Mouse (Mus musculus) hindbrain, embryonic 12.5 days (tissue): Measurements from ENCODE around the gene Klk4. TPM values are rescaled to one million over a fixed set of nuclear protein-coding genes. Genes with fewer than 3 reads are reported as not detected.

ENCODE experiments used
- ATAC-seq: fragments of 200-750 bp; cut with Nextera tagmentation; 2 replicates; pipeline ENCODE4 v1.8.0; 2017; ENCODE audit warnings: moderate TSS enrichment; ENCODE audit not compliant: low FRiP score
- H3K27ac ChIP-seq: fragments of 300-500 bp; sonication (generic); 2 replicates; pipeline ENCODE4 v1.5.1; 2016; ENCODE audit warnings: mild to moderate bottlenecking
- H3K27me3 ChIP-seq: fragments of 300-500 bp; sonication (generic); 2 replicates; pipeline ENCODE4 v1.6.1; 2016; ENCODE audit warnings: mild to moderate bottlenecking
- H3K36me3 ChIP-seq: fragments of 300-500 bp; sonication (generic); 2 replicates; pipeline ENCODE4 v1.6.1; 2016; ENCODE audit warnings: mild to moderate bottlenecking
- H3K4me1 ChIP-seq: fragments of 300-500 bp; sonication (generic); 2 replicates; pipeline ENCODE4 v1.6.1; 2016
- H3K4me2 ChIP-seq: fragments of 300-500 bp; sonication (generic); replicated peaks from 2 replicates; pipeline ENCODE4 v1.6.1; 2016; ENCODE audit warnings: mild to moderate bottlenecking
- H3K4me3 ChIP-seq: fragments of 300-500 bp; sonication (generic); 2 replicates; pipeline ENCODE4 v1.5.1; 2016; ENCODE audit warnings: mild to moderate bottlenecking
- H3K9ac ChIP-seq: fragments of 300-500 bp; sonication (generic); 2 replicates; pipeline ENCODE4 v1.6.1; 2016; ENCODE audit warnings: mild to moderate bottlenecking, moderate library complexity
- H3K9me3 ChIP-seq: fragments of 300-500 bp; sonication (generic); replicated peaks from 2 replicates; pipeline ENCODE4 v1.6.1; 2016; ENCODE audit warnings: mild to moderate bottlenecking
- WGBS: fragments of 180-500 bp; shearing (Covaris S2); methylation state at CpG from one replicate; pipeline ENCODE4 v1.1.7; 2016; 5-methylcytosine and 5-hydroxymethylcytosine counted together
- polyA plus RNA-seq: library from polyadenylated mRNA; unstranded; fragments of >200 nt; fragmentation: Nextera tagmentation; extraction: Ambion mirVana; gene quantifications from 2 replicates; pipeline ENCODE4 v1.2.1, GENCODE M21; 2016

The Klk4 gene
- polyA plus RNA-seq, 1 experiment from 2014 or later: 0.57 TPM

GRCm38 (mm10) chr7:43878281-43878680 is 2.7 kb upstream of the Klk4 start:
- Histone ChIP-seq H3K4me3 (no peak overlapping the region), H3K9me3 (no peaks in the 10 kb centered on the region), H3K36me3 (no peaks in the 10 kb centered on the region), H3K27me3 (peaks cover 10% of the 10 kb centered on the region; the same call in 1 of the 2 replicates), H3K27ac (no peak overlapping the region), H3K4me1 (no peaks in the 10 kb centered on the region), H3K9ac (no peak overlapping the region), H3K4me2 (no peak overlapping the region)
- no peak for ATAC-seq
- 51% methylated on average over 1 of the region's 1 CpGs for WGBS

DNA sequence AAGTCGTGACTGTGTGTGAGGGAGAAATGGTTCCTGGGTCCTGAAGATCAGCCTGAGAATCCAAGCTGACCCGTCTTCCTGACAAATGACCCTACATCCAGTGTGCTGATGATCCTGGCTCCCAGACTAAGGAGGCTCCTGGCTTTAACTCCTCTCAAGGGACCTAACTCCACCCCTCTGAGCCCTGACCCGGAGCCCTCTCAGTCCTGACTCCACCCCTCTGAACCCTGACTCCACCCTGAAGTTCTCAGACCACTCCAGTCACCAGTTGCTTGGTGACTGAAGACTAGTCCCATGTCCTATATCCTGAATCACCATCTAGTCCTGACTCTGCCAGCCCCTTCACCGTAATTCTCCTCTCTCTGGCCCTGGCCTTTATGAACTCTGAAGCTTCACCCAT is 1.4 kb downstream of the Klk4 start:
- H3K4me2 ChIP-seq: no peak overlapping the region
- no peaks in the 10 kb centered on the region for H3K9me3 ChIP-seq
- no peak overlapping the region for H3K9ac ChIP-seq
- no peak overlapping the region for H3K27ac ChIP-seq
- 26% methylated on average over 4 of the region's 4 CpGs for WGBS
- no peak overlapping the region for H3K4me3 ChIP-seq
- peaks cover 18% of the 10 kb centered on the region; the same call in 1 of the 2 replicates for H3K27me3 ChIP-seq
- no peak for ATAC-seq
- no peaks in the 10 kb centered on the region for H3K36me3 ChIP-seq
- 0 out of 2 replicates have a peak, but pooled peaks cover 2% of the 10 kb centered on the region for H3K4me1 ChIP-seq

DNA sequence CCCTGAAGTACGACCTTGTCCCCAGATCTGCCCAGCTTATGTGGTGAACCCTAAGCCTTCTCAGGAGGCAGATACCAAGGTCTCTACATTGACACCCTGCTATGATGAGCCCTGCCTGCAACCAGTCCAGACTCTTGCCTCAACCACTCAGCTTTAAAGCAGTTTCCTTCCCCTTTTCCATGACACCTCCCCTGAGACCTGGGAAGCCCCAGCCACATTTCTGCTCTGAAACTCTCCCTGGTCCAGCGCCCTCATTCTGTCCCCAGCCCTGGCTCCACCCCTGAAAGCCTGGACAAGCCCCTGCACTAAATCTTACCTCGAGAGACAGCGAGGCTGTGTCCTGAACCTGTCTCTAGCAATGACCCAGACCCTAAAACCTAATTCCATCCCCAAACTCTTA is 1.9 kb downstream of the Klk4 start:
- WGBS: 27% methylated on average over 4 of the region's 4 CpGs
- Histone ChIP-seq H3K4me2 (no peak overlapping the region), H3K27me3 (peaks cover 18% of the 10 kb centered on the region; the same call in 1 of the 2 replicates), H3K9ac (no peak overlapping the region), H3K9me3 (no peaks in the 10 kb centered on the region), H3K4me3 (no peak overlapping the region), H3K36me3 (no peaks in the 10 kb centered on the region), H3K27ac (no peak overlapping the region), H3K4me1 (0 out of 2 replicates have a peak, but pooled peaks cover 2% of the 10 kb centered on the region)
- 0 out of 2 replicates have a peak, but pooled peaks have one; percentile 14 for ATAC-seq

- WGBS: 13% methylated on average over 14 of the region's 14 CpGs
- no peak overlapping the region for H3K27ac ChIP-seq
- H3K9me3 ChIP-seq: no peaks in the 10 kb centered on the region
- H3K36me3 ChIP-seq: no peaks in the 10 kb centered on the region
- H3K4me1 ChIP-seq: 0 out of 2 replicates have a peak, but pooled peaks cover 2% of the 10 kb centered on the region
- peak; percentile 66; the same call in 1 of the 2 replicates for ATAC-seq
- H3K27me3 ChIP-seq: peaks cover 18% of the 10 kb centered on the region; the same call in 1 of the 2 replicates
- H3K9ac ChIP-seq: 0 out of 2 replicates have a peak overlapping the region, but pooled peaks have one; percentile 32
- no peak overlapping the region for H3K4me3 ChIP-seq
- peak overlapping the region; percentile 36 for H3K4me2 ChIP-seq
Observed at GRCm38 (mm10) chr7:43883547-43883946, 2.6 kb downstream of the Klk4 start.

- no peaks in the 10 kb centered on the region for H3K9me3 ChIP-seq
- no peak overlapping the region for H3K4me2 ChIP-seq
- H3K27ac ChIP-seq: no peak overlapping the region
- WGBS: 58% methylated on average over 5 of the region's 5 CpGs
- no peak overlapping the region for H3K9ac ChIP-seq
- no peaks in the 10 kb centered on the region for H3K36me3 ChIP-seq
- no peaks in the 10 kb centered on the region for H3K27me3 ChIP-seq
- no peaks in the 10 kb centered on the region for H3K4me1 ChIP-seq
- H3K4me3 ChIP-seq: no peak overlapping the region
- ATAC-seq: no peak
Observed at GRCm38 (mm10) chr7:43891365-43891764, 10.4 kb downstream of the Klk4 start.

- Histone ChIP-seq H3K4me3 (no peak overlapping the region), H3K4me1 (no peaks in the 10 kb centered on the region), H3K27ac (no peak overlapping the region), H3K9ac (no peak overlapping the region), H3K36me3 (no peaks in the 10 kb centered on the region), H3K27me3 (no peaks in the 10 kb centered on the region), H3K9me3 (no peaks in the 10 kb centered on the region), H3K4me2 (no peak overlapping the region)
- ATAC-seq: no peak
- WGBS: 67% methylated on average over 3 of the region's 3 CpGs
Observed at GRCm38 (mm10) chr7:43891788-43892187, 10.8 kb downstream of the Klk4 start.

DNA sequence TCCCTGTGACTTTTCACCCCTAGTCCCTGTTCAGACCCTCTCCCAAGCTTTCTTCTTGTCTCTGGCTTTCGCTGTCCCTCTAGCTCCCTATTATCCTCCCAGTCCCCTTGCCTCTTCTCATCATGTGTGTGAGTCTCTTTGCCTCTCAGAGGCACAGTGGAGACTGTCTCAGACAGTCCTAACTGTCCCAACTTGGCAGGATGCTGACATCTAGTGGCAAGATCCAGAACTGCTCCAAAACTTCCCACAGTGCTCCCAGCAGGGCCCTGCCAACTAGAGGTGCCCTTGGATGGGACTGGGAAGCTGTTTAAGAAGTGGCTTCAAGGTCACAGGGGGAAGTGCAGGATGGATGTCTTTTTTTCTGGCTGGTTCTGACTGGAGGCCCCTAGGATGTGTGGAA is 13.9 kb downstream of the Klk4 start:
- no peaks in the 10 kb centered on the region for H3K27me3 ChIP-seq
- ATAC-seq: peak; percentile 94
- H3K4me2 ChIP-seq: no peak overlapping the region
- H3K27ac ChIP-seq: no peak overlapping the region
- 9% methylated on average over 1 of the region's 1 CpGs for WGBS
- H3K36me3 ChIP-seq: no peaks in the 10 kb centered on the region
- no peaks in the 10 kb centered on the region for H3K4me1 ChIP-seq
- no peaks in the 10 kb centered on the region for H3K9me3 ChIP-seq
- H3K9ac ChIP-seq: no peak overlapping the region
- no peak overlapping the region for H3K4me3 ChIP-seq

DNA sequence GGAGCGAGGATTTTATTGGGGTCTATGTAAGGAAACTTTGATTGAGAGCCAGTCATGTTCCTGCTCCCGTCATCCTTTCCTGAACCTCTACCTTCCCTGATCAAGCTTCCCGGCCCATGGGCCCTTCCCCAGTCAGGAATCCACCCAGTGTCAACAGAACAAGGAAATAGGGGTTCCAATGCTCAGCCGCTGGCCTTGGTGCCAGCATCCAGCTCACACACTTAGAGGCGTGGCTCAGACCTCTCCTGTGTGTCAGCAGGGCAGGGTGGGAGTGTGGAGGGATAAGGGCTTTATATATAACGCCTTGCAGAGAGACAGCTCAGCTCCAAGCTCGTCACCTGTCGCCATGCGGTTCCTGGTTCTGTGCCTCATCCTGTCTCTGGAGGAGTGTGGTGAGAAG is 33.9 kb downstream of the Klk4 start:
- Histone ChIP-seq H3K4me3 (no peak overlapping the region), H3K9ac (no peak overlapping the region), H3K4me2 (no peak overlapping the region), H3K9me3 (no peaks in the 10 kb centered on the region), H3K27ac (no peak overlapping the region), H3K4me1 (no peaks in the 10 kb centered on the region), H3K36me3 (no peaks in the 10 kb centered on the region), H3K27me3 (no peaks in the 10 kb centered on the region)
- no peak for ATAC-seq
- WGBS: 77% methylated on average over 9 of the region's 9 CpGs

- ATAC-seq: no peak
- Histone ChIP-seq H3K9ac (no peak overlapping the region), H3K4me3 (no peak overlapping the region), H3K4me1 (no peaks in the 10 kb centered on the region), H3K36me3 (no peaks in the 10 kb centered on the region), H3K4me2 (no peak overlapping the region), H3K27ac (no peak overlapping the region), H3K9me3 (no peaks in the 10 kb centered on the region), H3K27me3 (no peaks in the 10 kb centered on the region)
- WGBS: 89% methylated on average over 13 of the region's 13 CpGs
Observed at GRCm38 (mm10) chr7:43918426-43918825, 37.5 kb downstream of the Klk4 start.

DNA sequence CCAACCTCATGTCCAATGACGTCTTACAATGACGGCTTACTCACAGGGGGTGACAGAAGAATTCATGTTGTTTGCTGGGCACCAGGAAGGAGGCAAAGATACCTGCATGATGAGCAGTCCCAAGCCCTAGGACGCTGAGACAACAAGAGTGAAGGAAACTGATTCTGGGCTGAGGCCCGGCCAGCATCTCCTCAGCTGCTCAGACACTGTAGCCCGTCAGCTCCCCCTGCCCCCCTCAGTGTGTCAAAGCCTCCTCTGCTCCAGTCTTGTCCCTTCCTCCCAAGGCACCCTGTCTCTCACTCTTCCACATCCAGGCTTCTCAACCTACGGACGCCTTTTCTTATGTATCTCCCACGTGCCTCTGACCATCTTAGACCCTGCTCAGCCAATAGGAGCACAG is 37.9 kb downstream of the Klk4 start:
- Histone ChIP-seq H3K9me3 (no peaks in the 10 kb centered on the region), H3K36me3 (no peaks in the 10 kb centered on the region), H3K27me3 (no peaks in the 10 kb centered on the region), H3K4me2 (no peak overlapping the region), H3K4me1 (no peaks in the 10 kb centered on the region), H3K4me3 (no peak overlapping the region), H3K9ac (no peak overlapping the region), H3K27ac (no peak overlapping the region)
- no peak for ATAC-seq
- WGBS: 77% methylated on average over 8 of the region's 8 CpGs

- H3K36me3 ChIP-seq: no peaks in the 10 kb centered on the region
- peak; percentile 86 for ATAC-seq
- WGBS: 36% methylated on average over 14 of the region's 14 CpGs
- H3K27ac ChIP-seq: no peak overlapping the region
- H3K4me2 ChIP-seq: no peak overlapping the region
- no peak overlapping the region for H3K9ac ChIP-seq
- no peaks in the 10 kb centered on the region for H3K9me3 ChIP-seq
- no peaks in the 10 kb centered on the region for H3K4me1 ChIP-seq
- H3K4me3 ChIP-seq: no peak overlapping the region
- H3K27me3 ChIP-seq: no peaks in the 10 kb centered on the region
Observed at GRCm38 (mm10) chr7:43919559-43920451, 38.8 kb downstream of the Klk4 start.

GRCm38 (mm10) chr7:43920582-43920981 is 39.6 kb downstream of the Klk4 start:
- H3K27ac ChIP-seq: no peak overlapping the region
- H3K9me3 ChIP-seq: no peaks in the 10 kb centered on the region
- no peaks in the 10 kb centered on the region for H3K4me1 ChIP-seq
- H3K4me2 ChIP-seq: no peak overlapping the region
- H3K36me3 ChIP-seq: no peaks in the 10 kb centered on the region
- ATAC-seq: no peak
- 90% methylated on average over 3 of the region's 3 CpGs for WGBS
- no peaks in the 10 kb centered on the region for H3K27me3 ChIP-seq
- H3K4me3 ChIP-seq: no peak overlapping the region
- H3K9ac ChIP-seq: no peak overlapping the region

- no peaks in the 10 kb centered on the region for H3K27me3 ChIP-seq
- WGBS: 87% methylated on average over 6 of the region's 6 CpGs
- H3K27ac ChIP-seq: no peak overlapping the region
- no peak overlapping the region for H3K4me3 ChIP-seq
- no peak for ATAC-seq
- no peak overlapping the region for H3K9ac ChIP-seq
- no peak overlapping the region for H3K4me2 ChIP-seq
- no peaks in the 10 kb centered on the region for H3K4me1 ChIP-seq
- H3K9me3 ChIP-seq: no peaks in the 10 kb centered on the region
- no peaks in the 10 kb centered on the region for H3K36me3 ChIP-seq
Observed at GRCm38 (mm10) chr7:43921087-43921486, 40.1 kb downstream of the Klk4 start.
